Mouse (Mus musculus) MN1 (cell line): ENCODE measurements around the gene Cdkl3.
A peak's percentile ranks its signal among the peaks of the same experiment; 100 is the strongest.
"Not testable (repeated sequence)": the region's sequence is repeated elsewhere in the genome, so short reads cannot be mapped to it uniquely, and the experiment has no call there.

Source experiments
- DNase-seq: peaks from one replicate; pipeline ENCODE4 v3.0.0-alpha.2; 2016; ENCODE audit warnings: low spot score

The Cdkl3 gene

DNA sequence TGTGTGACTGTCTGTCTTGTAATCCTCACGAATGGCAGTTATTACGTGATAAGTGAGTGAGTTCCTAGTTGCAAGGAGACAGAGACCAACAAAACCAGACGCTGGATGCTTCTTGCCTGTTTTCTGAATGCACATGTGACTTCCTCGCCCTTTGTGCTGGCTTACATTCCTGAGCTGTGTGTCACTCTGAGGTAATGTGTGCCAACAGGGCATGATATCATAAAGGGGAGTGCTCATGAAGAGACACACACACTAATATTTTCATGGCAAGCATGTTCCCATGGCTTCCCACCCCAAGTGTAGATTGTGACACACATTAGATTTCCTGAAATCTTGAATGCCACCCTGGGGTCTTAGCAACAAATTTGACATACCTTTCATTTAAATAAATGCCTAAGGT lies 73.9 kb downstream of the Cdkl3 start:
- peak; percentile 88 for DNase-seq

DNA sequence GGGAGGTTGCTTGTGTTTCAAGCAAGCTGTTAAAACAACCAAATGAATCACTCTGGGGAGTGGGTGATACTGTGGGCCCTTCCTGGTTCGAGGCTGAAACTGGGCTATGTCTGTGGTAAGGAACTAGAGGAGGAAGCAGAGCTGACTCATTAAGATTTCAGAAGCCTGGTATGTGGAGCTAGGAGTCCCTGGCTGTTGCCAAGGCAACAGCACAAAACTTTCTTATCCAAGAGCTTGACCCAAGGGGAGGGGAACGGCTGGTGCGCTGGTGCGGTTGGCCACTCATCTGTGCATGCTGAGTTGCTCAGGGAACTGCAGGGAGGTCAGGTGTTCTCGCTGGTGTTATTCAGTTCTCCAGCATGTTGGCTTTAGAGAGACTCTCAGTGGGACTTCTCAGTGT lies 76.0 kb downstream of the Cdkl3 start:
- peak; percentile 83 for DNase-seq

DNA sequence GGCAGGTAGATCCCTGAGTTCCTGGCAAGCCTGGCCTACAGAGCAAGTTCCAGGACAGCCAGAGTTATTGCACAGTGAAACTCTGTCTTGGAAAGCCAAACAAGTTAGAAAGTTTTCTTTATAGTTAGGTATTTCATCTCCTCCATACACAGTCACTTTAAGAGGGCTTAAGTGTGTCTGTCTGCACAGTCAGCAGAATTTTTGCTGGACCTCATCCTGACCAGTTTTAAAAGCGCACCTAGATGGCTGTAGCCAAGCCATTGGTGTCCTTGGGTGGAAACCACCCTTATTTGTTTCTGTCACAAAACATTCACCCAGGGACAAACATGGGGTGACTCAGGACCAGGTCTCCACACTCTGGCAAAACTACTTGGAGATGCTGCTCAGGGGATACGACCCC lies 76.6 kb downstream of the Cdkl3 start:
- DNase-seq: no peak

DNA sequence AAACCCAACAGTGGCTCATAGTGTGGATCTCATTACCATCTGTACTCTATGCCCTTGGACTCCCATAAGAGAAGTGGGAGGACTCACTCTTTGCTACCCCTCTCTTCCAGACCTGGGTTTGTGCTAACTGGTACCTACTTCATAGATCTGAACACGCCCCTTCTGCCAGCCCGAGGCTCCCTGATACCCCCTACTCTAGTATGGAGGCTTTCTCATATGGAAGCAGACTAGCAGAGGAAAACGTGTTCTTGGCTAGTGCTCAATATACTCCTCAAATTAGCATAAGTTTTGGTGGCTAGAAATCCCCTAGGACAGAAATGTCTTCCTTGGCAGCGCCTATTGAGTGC lies 81.8 kb downstream of the Cdkl3 start:
- no peak for DNase-seq

DNA sequence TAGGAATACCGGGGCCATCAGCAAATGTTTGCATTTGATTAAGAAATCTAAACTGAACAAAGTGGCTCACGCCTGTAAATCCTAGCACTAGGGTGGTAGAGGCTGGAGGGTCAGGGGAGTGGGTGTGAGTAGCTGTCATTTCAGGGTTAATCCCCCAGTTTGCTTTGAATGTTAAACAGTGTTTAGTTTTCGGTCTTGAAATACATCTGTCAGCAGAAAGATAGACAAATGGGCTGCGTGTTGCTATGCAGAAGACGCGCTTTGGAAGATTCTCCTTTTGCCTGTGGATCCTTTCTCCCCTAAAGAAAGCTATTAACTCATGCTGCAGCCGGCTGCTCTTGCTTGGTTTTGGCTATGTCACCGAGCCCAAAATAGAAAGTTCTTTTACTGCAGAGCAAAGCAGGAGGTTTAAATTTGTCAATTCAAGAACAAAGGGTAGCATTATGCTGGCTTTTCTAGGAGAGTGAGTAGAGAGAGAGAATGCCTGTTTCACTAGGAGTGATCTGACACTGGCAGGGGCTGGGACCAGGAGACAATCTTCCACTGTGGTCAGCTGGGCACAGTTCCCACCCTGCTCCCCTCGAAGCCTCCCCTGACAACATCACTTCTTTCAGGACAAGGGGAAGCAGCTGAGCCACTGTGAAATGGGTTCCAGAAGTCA lies 82.3 kb downstream of the Cdkl3 start:
- DNase-seq: no peak

DNA sequence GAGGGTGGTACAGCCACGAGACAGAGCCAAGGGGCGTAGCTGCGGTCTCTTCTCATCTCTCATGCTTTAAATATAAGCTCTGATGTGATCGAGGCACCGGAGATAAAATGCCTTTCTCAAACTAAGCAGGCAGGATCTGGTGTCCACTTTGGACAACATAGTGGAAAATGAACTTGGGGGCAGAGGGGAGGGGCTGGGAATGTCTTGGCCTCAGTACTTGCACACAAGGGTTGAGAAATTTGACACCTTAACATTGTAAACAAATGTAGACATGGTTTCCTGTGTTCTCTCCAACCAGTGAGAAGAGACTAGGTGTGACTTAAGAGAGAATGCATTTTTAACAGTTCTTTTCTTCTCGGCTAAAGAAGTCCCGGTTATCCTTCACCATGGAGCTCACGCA lies 85.3 kb downstream of the Cdkl3 start:
- DNase-seq: no peak

DNA sequence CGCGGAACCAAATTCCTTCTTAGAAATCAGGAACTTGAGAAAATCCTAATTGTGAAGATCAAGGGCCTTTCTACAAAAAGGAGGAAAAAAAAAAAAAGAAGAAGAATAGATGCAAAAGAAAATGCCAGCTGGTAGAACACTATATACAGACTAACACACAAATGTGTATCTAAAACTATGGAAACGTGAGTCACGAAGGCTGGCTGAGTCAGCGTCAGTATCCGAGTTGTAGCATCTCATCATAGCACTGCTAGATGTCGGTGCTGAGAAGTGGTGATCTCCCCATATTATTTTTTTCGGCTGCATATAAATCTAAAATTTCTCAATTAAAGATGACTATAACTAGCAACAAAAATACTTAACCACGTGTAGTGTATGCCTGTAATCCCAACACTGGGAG lies 87.2 kb downstream of the Cdkl3 start:
- DNase-seq: no peak

DNA sequence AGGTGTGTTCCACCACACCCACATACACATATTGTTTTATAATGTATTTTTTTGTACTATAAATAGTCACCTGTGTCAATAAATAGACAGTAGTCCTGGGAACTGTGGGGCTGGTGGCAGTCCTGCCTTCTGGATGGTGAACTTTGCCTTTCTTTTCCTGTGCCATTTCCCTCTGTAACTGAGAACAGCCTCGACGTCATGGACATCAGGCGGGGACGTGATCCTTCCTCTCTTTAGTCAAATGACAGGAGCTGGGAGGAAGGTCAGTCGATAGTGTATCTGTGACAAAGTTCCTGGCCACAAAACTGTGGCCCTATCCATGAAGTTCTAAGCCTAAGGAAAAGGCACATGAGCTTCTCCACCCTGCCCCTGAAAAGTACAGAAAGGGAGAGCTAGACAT lies 90.5 kb downstream of the Cdkl3 start:
- DNase-seq: no peak

DNA sequence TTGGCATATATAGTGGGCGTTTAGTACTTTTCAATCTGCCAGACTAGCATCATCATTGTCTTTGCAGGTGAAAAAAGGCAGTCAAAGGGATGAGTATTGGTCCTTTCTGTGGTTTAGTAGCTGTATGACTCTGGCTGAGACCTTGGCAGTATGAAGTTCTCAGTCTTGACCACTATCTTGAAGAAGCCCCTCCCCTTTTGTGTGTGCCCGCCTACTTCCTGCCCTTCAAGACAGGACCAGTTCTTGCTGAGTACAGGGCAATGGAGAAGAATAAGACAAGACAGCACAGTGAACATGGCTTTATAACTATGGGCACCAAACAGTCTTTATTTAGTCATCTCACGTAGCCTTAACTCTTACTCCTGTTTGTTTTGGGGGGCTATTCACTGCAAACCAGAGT lies 93.0 kb downstream of the Cdkl3 start:
- no peak for DNase-seq

DNA sequence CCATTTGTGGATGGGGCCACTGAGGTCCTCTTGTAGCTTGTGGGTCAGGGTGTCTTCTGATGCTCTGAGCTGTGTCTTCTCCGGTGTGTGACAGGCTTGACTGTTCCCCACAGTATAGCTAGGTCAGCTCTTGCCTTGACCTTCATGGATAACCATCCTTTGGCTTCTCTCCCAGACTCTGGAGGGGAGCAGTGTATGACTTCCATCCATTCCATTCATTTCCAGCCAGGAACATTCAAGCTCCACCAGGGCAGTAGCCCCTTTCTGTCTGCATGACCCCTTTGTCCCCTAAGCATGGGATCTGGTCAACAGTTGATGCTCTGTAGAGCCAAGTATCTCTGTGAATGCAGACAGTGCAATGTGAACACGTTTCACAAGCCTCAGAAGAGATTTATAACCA lies 93.6 kb downstream of the Cdkl3 start:
- DNase-seq: no peak

DNA sequence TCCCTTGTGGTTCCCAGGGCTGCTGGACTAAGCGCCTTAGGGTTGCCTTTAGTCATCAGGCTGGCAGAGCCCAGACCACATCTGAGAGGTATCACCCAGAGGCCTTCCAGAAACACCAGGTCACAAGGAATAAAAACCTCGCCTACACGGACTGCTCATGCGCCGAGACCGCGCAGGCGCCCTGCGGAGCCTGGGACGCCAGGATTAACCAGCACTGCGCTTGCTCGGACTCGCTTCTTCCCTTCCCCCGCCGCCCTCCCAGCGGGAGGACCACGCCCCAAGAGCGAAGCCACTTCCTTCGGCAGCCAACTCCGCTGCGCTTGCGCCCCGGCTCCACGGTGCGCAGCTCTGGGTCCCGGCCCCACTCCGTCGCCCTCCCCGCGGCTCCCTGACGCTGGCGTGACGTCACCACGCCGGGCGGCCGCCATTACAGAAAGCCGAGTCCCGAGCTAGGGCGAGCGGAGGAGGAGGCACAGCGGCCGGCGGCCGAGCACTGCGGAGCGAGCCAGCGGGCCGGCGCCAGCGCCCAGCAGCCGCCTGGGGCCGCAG lies 94.5 kb downstream of the Cdkl3 start, which contains the start of gene Ppp2ca:
Gene Ppp2ca, plus strand, starts transcription at position 284 of the 549 bp plus-strand sequence.
- peak; percentile 100 for DNase-seq

DNA sequence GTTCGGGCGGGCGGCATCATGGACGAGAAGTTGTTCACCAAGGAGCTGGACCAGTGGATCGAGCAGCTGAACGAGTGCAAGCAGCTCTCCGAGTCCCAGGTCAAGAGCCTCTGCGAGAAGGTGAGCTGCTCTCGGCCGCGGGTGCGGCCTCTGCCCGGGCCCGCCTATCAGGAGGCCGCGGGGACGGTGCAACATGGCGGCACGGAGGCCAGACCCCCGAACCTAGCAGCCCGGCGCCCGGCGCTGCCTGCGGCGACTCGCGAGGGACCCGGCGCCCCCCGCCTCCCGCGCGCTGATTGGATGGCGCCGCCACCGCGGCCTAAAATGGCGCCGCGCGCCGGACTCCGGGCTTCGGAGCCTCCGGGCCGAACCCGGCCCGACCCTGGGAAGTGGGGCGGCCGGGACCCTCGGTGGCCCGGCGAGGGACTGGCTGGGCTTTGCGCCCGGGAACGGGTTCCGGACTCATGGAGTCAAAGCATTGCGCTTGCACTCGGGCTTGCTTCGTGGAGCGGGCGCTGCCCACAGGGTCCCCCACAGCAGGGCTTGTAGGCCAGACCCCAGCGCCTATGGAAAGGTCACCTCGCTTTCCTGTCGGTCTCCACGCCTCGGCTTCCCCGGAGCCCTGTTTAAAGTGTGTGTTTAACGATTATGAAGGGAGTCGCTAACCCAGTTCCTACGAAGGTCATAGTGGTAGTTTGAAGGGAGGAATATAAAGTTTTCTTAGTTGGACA lies 95.2 kb downstream of the Cdkl3 start:
- DNase-seq: peak; percentile 90

DNA sequence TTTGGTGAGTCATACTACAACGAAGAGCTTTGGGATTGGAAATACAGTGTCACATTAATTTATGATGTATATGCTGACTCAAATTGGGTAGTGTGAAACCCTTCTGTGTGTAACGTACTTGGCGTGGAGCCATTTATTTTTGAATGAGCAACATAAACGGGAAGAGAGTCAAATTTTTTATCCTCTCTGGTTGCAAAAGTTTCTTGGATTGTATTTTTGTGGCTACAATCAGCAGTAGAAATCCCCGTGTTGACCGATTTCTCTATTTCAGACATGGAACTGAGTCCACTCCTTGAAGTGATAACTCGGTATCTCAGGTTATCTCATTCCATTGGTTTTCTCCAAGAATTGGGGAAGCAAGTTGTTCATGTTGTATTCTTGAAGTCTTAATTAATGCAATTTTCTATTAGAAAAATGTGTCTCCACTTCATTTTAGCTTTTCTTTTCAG lies 95.8 kb downstream of the Cdkl3 start:
- peak; percentile 74 for DNase-seq

DNA sequence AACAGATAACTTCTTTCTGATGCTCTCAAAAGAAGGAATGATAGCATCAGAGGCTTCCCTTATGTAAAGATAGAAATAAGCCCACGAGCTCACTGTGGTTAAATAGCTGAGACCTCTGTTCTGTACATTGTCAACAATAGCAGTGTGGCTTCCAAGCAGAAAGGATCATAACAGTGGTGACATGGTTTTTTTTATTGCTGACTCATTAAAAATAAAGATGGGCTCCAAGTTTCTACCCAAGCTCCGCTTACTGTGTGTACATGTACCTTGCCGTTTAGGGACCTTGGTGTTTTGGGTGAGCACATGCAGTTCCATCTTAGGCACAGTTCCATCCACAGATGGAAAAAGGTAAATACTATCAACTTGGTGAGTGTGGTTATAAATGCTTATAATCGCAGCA lies 99.0 kb downstream of the Cdkl3 start:
- DNase-seq: no peak

DNA sequence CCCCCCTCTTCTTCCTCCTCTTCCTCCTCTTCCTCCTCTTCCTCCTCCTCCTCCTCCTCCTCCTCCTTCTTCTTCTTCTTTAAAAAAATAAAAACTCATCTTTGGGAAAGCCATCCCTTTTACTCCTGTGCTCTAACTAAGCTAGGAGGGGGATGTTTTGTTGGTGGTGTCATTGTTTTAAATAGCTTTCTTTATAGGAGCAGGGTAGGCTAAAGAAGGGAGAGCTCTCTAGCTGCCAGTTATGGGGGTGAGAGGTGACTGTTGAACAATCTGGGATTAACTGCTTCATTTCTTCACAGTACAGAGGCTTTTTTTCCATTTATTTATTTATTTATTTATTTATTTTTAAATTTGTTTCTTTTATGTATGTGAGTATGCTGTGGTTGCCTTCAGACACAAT lies 101.5 kb downstream of the Cdkl3 start:
- no peak for DNase-seq

DNA sequence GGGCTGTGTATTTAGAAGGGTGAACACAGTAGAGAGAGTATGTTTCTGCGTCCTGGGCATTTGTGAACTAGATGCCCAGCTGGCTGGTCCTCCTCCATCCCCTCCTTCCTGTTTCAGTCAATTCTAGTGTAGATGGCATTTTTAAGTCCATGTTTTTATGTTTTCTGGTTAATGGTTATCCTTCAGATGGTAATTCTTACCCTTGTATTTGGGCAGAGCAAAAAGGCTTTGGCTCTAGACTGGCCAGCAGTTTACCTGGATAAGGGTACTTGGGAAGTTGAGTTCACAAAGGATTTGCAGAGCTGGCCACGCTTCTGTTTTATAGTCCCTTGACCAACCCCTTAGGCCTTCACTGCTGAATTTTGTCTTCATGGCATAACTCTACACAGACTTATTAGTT lies 102.0 kb downstream of the Cdkl3 start:
- no peak for DNase-seq

DNA sequence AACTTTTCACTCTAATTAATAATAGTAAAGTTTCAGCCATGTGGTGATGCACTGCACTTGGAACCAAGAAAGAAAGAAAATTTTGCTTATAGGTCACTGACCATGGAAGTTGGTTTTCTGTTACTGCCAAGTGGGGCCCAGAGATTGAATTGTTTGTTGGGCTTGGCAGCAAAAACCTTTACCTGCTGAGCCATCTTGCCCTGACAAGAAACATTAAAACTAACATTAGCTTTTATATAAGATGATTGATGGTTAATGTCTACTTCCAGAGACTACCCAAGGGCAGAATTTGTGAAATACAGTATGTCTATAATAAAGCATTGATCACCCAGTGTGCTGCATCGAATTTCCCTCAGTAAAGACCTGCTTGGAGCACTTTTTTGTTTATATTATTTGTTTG lies 102.4 kb downstream of the Cdkl3 start:
- DNase-seq: no peak

DNA sequence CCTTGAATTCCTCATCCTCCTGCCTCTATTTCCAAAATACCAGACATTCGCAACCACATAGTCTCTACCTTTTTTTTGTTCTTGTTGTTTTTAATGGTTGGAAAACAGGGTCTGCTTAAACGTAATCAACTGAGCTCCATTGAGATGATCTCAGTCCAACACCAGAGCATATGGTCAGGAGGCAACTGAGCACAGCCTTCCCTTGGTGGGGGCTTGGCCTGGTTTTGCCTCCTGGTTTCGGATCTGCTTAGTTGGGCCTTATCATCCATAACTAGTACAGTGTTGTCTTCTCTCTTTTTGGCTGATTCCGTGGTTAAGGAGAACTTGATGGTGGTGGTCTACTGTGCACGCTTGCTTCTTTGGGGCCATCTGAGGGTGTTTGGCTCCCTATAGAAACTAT lies 104.8 kb downstream of the Cdkl3 start:
- DNase-seq: no peak

DNA sequence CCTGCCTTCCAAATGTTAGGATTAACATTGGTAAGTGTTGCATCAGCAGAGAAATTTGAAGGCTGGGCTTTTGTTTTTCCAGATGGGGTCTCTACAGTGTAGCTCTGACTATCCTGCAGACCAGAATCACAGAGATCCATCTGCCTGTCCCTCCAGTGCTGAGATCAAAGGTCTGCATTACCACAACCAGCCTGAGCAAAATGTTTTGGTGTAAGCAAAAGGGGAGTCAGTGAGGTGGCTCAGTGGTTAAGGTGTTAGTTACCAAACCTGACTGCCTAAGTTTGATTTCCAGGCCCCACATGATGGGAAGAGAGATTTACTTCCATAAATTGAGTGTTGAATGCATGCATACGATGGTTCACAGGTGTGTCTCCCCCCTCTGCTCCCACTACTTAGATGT lies 105.4 kb downstream of the Cdkl3 start:
- no peak for DNase-seq

DNA sequence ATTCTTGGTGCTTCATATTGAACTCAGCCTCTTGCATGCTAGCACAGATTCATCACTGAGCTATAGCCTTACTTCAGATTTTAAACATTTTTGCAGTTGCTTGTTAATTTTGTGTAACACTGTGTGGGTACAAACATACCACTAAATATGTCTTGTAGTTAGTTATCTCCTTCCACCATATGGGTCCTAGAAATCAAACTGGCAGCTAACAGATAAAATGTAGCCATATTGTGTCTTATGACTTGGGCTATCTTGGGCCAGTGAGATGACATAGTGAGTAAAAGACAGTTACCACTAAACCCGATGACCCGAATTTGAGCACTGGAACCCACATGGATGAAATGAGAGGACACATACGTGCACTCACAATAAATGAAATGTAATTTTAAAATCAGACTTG lies 111.5 kb downstream of the Cdkl3 start:
- no peak for DNase-seq

DNA sequence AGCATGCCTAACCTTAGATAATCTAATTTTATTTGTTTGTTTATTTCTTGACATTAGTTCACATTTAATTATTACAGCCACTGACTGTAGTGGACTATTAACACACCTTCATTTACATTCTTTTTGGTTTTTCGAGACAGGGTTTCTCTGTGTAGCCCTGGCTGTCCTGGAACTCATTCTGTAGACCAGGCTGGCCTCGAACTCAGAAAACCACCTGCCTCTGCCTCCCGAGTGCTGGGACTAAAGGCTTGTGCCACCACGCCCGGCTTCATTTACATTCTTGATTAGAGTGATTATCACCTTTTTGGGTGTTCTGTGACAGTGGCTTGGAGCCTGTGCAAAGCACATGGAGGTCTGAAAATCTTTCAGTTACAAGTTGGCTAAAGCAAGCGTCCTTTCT lies 112.1 kb downstream of the Cdkl3 start:
- not testable (repeated sequence) for DNase-seq

DNA sequence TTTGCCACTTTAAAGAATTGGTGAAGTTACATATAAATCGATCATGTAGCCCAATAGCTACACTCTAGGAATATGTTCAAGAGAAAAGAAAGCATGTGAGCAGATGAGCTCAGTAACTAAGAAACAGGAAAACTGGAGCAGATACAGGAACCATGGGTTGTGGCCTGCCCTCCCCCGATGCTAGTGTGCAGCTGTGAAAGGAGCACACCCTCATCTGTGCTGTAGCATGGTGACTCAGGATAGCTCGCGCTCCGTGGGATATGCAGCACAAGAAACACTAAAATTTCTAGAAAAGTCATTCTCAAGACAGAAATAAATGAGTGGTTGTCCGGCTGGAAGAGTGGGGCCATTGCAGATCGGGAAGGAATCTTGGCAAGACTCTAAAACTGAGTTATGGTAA lies 113.1 kb downstream of the Cdkl3 start:
- no peak for DNase-seq

DNA sequence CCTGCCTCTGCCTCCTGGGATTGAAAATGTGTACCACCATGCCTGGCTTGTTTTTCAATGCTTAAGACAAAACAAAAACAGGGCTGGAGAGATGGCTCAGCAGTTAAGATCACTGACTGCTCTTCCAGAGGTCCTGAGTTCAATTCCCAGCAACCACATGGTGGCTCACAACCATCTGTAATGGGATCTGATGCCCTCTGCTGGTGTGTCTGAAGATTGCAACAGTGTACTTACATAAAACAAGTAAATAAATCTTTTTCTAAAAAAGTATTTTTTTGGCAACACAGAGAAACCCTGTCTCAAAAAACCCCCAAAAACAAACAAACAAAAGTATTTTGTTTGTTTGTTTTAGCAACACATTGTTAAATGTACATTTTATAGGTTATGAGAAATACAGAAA lies 116.4 kb downstream of the Cdkl3 start:
- DNase-seq: not testable (repeated sequence)

DNA sequence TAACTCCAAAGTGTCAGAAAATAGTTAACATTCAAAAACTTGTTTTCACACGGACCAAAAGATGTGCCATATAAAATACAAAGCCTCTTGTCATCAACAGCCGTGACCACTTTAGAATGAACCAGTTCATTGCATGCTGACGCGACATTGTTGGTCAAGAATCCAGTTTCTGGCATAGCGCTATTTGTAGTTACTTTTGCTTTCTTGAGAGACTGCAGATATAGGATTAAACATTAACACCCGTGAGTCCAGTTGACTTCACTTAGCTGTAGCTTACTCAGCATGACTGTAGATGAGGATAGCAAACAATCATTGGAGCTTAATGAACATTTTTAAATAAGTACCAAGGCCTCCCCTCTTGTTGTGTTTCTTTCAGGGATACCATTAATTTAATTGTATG lies 118.0 kb downstream of the Cdkl3 start:
- DNase-seq: no peak
